8 mouse cellular contexts compared by ENCODE assay signal in genomic region chr7:28740949-28741348, GRCm38 (mm10). TPM values are rescaled to one million over a fixed set of nuclear protein-coding genes. Genes with fewer than 3 reads are reported as not detected.
DNase-seq lines count a peak whose midpoint lies in the region; ATAC-seq lines count a peak whose summit lies in the region.
"Had no signal": no experiment of that assay in that cellular context is flagged by ENCODE, and none has a peak within 500 bp of the region (broad histone marks: within the 10 kb centered on the region; RNA-seq: fewer than 3 reads in every experiment).

No protein-coding gene starts in this region.

- no peak for ATAC-seq in megakaryocyte, adult 5-6 weeks (ENCODE audit: poor library complexity, severe bottlenecking)
- no peak for ATAC-seq in embryonic facial prominence, embryonic 15.5 days (ENCODE audit: insufficient number of reproducible peaks, low FRiP score, low TSS enrichment, low read depth)
- no peak for ATAC-seq in limb, embryonic 11.5 days (ENCODE audit: insufficient number of reproducible peaks, low FRiP score, low TSS enrichment, low read depth)
- no peak for ATAC-seq in stomach, embryonic 15.5 days (ENCODE audit: insufficient read depth, low FRiP score, low read depth)

- H3K9ac ChIP-seq in embryonic facial prominence, embryonic 15.5 days: peak overlapping the region; percentile 52
- H3K9ac ChIP-seq in limb, embryonic 11.5 days (ENCODE audit: low read length): peak overlapping the region; percentile 81
- peak overlapping the region; percentile 54 for H3K9ac ChIP-seq in stomach, embryonic 15.5 days

- H3K27ac ChIP-seq in embryonic facial prominence, embryonic 15.5 days (replicated peaks): peak overlapping the region; percentile 81
- no peak overlapping the region for H3K27ac ChIP-seq in limb, embryonic 11.5 days (replicated peaks; ENCODE audit: low read depth, low read length)
- H3K27ac ChIP-seq in stomach, embryonic 15.5 days: peak overlapping the region; percentile 58; the same call in 1 of the 2 replicates

- peaks cover 49% of the 10 kb centered on the region for H3K36me3 ChIP-seq in megakaryocyte, embryonic 14.5 days (replicated peaks; ENCODE audit: low read length)
- peaks cover 51% of the 10 kb centered on the region for H3K36me3 ChIP-seq in embryonic facial prominence, embryonic 15.5 days
- H3K36me3 ChIP-seq in limb, embryonic 11.5 days (ENCODE audit: control insufficient read depth, insufficient read depth, low read length): peaks cover 15% of the 10 kb centered on the region
- peaks cover 23% of the 10 kb centered on the region for H3K36me3 ChIP-seq in stomach, embryonic 15.5 days

- H3K4me3 ChIP-seq in megakaryocyte, embryonic 14.5 days (replicated peaks): peak overlapping the region; percentile 97
- peak overlapping the region; percentile 77 for H3K4me3 ChIP-seq in embryonic facial prominence, embryonic 15.5 days (replicated peaks)
- H3K4me3 ChIP-seq in limb, embryonic 11.5 days (ENCODE audit: low read depth, low read length): peak overlapping the region; percentile 76
- H3K4me3 ChIP-seq in stomach, embryonic 15.5 days (replicated peaks): peak overlapping the region; percentile 81

- 33% methylated on average over 9 of the region's 9 CpGs for WGBS in embryonic facial prominence, embryonic 15.5 days
- WGBS in limb, embryonic 11.5 days: 40% methylated on average over 9 of the region's 9 CpGs
- WGBS in stomach, embryonic 15.5 days: 30% methylated on average over 9 of the region's 9 CpGs

- no peaks in the 10 kb centered on the region for H3K9me3 ChIP-seq in megakaryocyte, embryonic 14.5 days
- no peaks in the 10 kb centered on the region for H3K9me3 ChIP-seq in embryonic facial prominence, embryonic 15.5 days (replicated peaks)
- H3K9me3 ChIP-seq in limb, embryonic 11.5 days (ENCODE audit: control insufficient read depth, low read length): no peaks in the 10 kb centered on the region
- no peaks in the 10 kb centered on the region for H3K9me3 ChIP-seq in stomach, embryonic 15.5 days

- H3K27me3 ChIP-seq in megakaryocyte, embryonic 14.5 days (replicated peaks): no peaks in the 10 kb centered on the region
- H3K27me3 ChIP-seq in embryonic facial prominence, embryonic 15.5 days: no peaks in the 10 kb centered on the region
- no peaks in the 10 kb centered on the region for H3K27me3 ChIP-seq in limb, embryonic 11.5 days (ENCODE audit: control insufficient read depth, insufficient read depth, low read length)
- H3K27me3 ChIP-seq in stomach, embryonic 15.5 days (replicated peaks): no peaks in the 10 kb centered on the region

- no peak for DNase-seq in limb, embryonic 11.5 days (ENCODE audit: low spot score)
- no peak for DNase-seq in frontal cortex, adult 2 months (ENCODE audit: extremely low spot score in 1 of 2, low spot score in 1 of 2)
- no peak for DNase-seq in yolk sac, embryonic 10.5 days (ENCODE audit: low spot score)

- H3K4me2 ChIP-seq in embryonic facial prominence, embryonic 15.5 days (replicated peaks): peak overlapping the region; percentile 80
- H3K4me2 ChIP-seq in limb, embryonic 11.5 days (ENCODE audit: low read depth, severe bottlenecking): peak overlapping the region; percentile 91
- peak overlapping the region; percentile 65 for H3K4me2 ChIP-seq in stomach, embryonic 15.5 days

- H3K4me1 ChIP-seq in megakaryocyte, embryonic 14.5 days: peaks cover 45% of the 10 kb centered on the region
- peaks cover 14% of the 10 kb centered on the region for H3K4me1 ChIP-seq in embryonic facial prominence, embryonic 15.5 days
- H3K4me1 ChIP-seq in limb, embryonic 11.5 days (ENCODE audit: control insufficient read depth, insufficient read depth, low read length): 0 out of 2 replicates have a peak, but pooled peaks cover 7% of the 10 kb centered on the region
- H3K4me1 ChIP-seq in stomach, embryonic 15.5 days: peaks cover 15% of the 10 kb centered on the region; the same call in 1 of the 2 replicates

RNA-seq across cellular contexts. Expression of gene Mrps12, which starts 0.7 kb away (rescaled TPM):
- polyA plus RNA-seq in megakaryocyte, embryonic 14.5 days (2012; ENCODE audit: insufficient read depth, low replicate concordance): 283 and 464 TPM in 2 replicates
- 67.6 and 79.2 TPM in 2 replicates for total RNA-seq in megakaryocyte, adult 5-6 weeks (2015)
- 29.1 and 32.0 TPM in 2 replicates for total RNA-seq in megakaryocyte, adult 5-6 weeks (2017)
- polyA plus RNA-seq in embryonic facial prominence, embryonic 15.5 days (2015; fragmentation: Nextera tagmentation; extraction: Ambion mirVana): 122 and 124 TPM in 2 replicates
- polyA plus RNA-seq in limb, embryonic 11.5 days (2014; fragmentation: Nextera tagmentation; extraction: Ambion mirVana): 146 and 156 TPM in 2 replicates
- polyA plus RNA-seq in stomach, embryonic 15.5 days (2015; fragmentation: Nextera tagmentation; extraction: Ambion mirVana): 138 and 143 TPM in 2 replicates
- polyA plus RNA-seq in frontal cortex, adult 2 months (2012; rRNA removed): 92.4 and 109 TPM in 2 replicates

RNA-seq across cellular contexts. Expression of gene Sars2, which starts 0.8 kb away (rescaled TPM):
- polyA plus RNA-seq in megakaryocyte, embryonic 14.5 days (2012; ENCODE audit: insufficient read depth, low replicate concordance): 16.1 and 18.5 TPM in 2 replicates
- 4.8 and 4.9 TPM in 2 replicates for total RNA-seq in megakaryocyte, adult 5-6 weeks (2015)
- total RNA-seq in megakaryocyte, adult 5-6 weeks (2017): 5.6 and 6.9 TPM in 2 replicates
- polyA plus RNA-seq in embryonic facial prominence, embryonic 15.5 days (2015; fragmentation: Nextera tagmentation; extraction: Ambion mirVana): 21.9 and 25.3 TPM in 2 replicates
- 34.9 and 35.8 TPM in 2 replicates for polyA plus RNA-seq in limb, embryonic 11.5 days (2014; fragmentation: Nextera tagmentation; extraction: Ambion mirVana)
- polyA plus RNA-seq in stomach, embryonic 15.5 days (2015; fragmentation: Nextera tagmentation; extraction: Ambion mirVana): 20.8 and 26.2 TPM in 2 replicates
- 15.4 and 18.0 TPM in 2 replicates for polyA plus RNA-seq in frontal cortex, adult 2 months (2012; rRNA removed)

RNA-seq across cellular contexts. Expression of gene Ccer2, which starts 15.0 kb away (rescaled TPM):
- not detected in 2 replicates for polyA plus RNA-seq in megakaryocyte, embryonic 14.5 days (2012; ENCODE audit: insufficient read depth, low replicate concordance)
- not detected in 2 replicates for total RNA-seq in megakaryocyte, adult 5-6 weeks (2015)
- not detected in 2 replicates for total RNA-seq in megakaryocyte, adult 5-6 weeks (2017)
- polyA plus RNA-seq in embryonic facial prominence, embryonic 15.5 days (2015; fragmentation: Nextera tagmentation; extraction: Ambion mirVana): 128 and 230 TPM in 2 replicates
- not detected in 2 replicates for polyA plus RNA-seq in limb, embryonic 11.5 days (2014; fragmentation: Nextera tagmentation; extraction: Ambion mirVana)
- polyA plus RNA-seq in stomach, embryonic 15.5 days (2015; fragmentation: Nextera tagmentation; extraction: Ambion mirVana): 0.19 TPM in 1 of 2 replicates, not detected in the other
- polyA plus RNA-seq in frontal cortex, adult 2 months (2012; rRNA removed): 2.2 TPM in 2 replicates
- total RNA-seq: heart, postnatal 10 days had no signal

RNA-seq across cellular contexts. Expression of gene Fbxo17, which starts 24.3 kb away (rescaled TPM):
- not detected in 2 replicates for polyA plus RNA-seq in megakaryocyte, embryonic 14.5 days (2012; ENCODE audit: insufficient read depth, low replicate concordance)
- total RNA-seq in megakaryocyte, adult 5-6 weeks (2015): 1.1 and 1.2 TPM in 2 replicates
- total RNA-seq in megakaryocyte, adult 5-6 weeks (2017): 0.26 and 0.77 TPM in 2 replicates
- 29.1 and 32.3 TPM in 2 replicates for polyA plus RNA-seq in embryonic facial prominence, embryonic 15.5 days (2015; fragmentation: Nextera tagmentation; extraction: Ambion mirVana)
- polyA plus RNA-seq in limb, embryonic 11.5 days (2014; fragmentation: Nextera tagmentation; extraction: Ambion mirVana): 15.9 and 16.4 TPM in 2 replicates
- 8.0 and 8.9 TPM in 2 replicates for polyA plus RNA-seq in stomach, embryonic 15.5 days (2015; fragmentation: Nextera tagmentation; extraction: Ambion mirVana)
- 3.4 and 4.3 TPM in 2 replicates for polyA plus RNA-seq in frontal cortex, adult 2 months (2012; rRNA removed)

RNA-seq across cellular contexts. Expression of gene Sirt2, which starts 25.6 kb away (rescaled TPM):
- 230 and 254 TPM in 2 replicates for polyA plus RNA-seq in megakaryocyte, embryonic 14.5 days (2012; ENCODE audit: insufficient read depth, low replicate concordance)
- total RNA-seq in megakaryocyte, adult 5-6 weeks (2015): 70.0 and 73.0 TPM in 2 replicates
- 28.0 and 36.7 TPM in 2 replicates for total RNA-seq in megakaryocyte, adult 5-6 weeks (2017)
- polyA plus RNA-seq in embryonic facial prominence, embryonic 15.5 days (2015; fragmentation: Nextera tagmentation; extraction: Ambion mirVana): 85.3 and 89.4 TPM in 2 replicates
- polyA plus RNA-seq in limb, embryonic 11.5 days (2014; fragmentation: Nextera tagmentation; extraction: Ambion mirVana): 68.8 and 69.8 TPM in 2 replicates
- 56.9 and 57.8 TPM in 2 replicates for polyA plus RNA-seq in stomach, embryonic 15.5 days (2015; fragmentation: Nextera tagmentation; extraction: Ambion mirVana)
- polyA plus RNA-seq in frontal cortex, adult 2 months (2012; rRNA removed): 206 and 223 TPM in 2 replicates

Comparison
In these comparisons a context has a peak if more than half of its experiments do, and no peak if none do; other contexts are left out.
1. RNA of gene Ccer2, which starts 15.0 kb away (polyA plus RNA-seq): 128 to 230 TPM in embryonic facial prominence, embryonic 15.5 days; 2.2 TPM in frontal cortex, adult 2 months, not detected in limb, embryonic 11.5 days, not detected in megakaryocyte, embryonic 14.5 days and 0.19 TPM in stomach, embryonic 15.5 days; every median in the first group is over 10 times any median in the second.
2. Peak in every context shown above with its lines, with median percentiles within 50 percentile points of each other: H3K4me3 ChIP-seq, H3K4me2 ChIP-seq and H3K9ac ChIP-seq.